In the genomic region with DNA sequence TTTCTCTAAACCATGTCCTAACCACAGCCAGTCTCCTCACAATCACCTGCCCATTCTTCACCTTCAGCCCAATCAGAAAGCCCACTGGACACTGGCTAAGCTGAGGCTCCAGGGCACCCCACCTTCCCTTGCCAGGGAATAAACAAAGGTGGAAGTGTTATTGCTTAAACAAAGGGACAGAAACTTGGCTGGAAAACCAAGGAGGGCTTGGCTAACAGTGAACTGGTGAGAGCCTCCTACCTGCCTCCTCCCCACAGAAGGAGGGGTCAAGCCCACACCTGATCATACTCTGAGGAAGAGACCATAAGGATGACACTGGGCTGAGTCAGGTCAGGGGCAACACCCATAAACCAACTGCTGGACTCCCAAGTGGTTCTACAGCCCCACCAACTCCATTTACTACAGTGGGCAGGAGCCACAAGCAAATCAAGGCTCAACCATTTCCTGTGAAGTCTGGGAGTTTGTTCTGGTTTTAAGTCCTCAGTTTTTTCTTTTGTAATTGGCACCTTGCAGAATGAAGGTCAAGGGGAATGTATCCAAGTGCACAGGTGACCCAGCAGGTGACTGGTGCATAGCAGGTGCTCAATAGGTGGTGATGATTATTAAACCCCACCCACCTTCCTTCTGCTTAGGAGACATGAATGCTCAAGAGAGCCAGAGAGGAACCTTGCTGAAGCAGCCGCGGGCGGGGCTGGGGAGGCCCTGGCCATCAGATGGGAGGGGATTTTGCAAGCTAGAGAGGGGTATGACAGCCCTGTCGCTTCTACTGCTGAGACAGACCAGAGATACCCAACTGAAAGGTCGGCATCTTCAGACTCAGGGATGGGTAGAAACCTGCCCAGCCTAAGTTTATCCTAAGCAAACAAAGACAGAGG, we compare ENCODE assay signal across 11 mouse cellular contexts. TPM values are rescaled to one million over a fixed set of nuclear protein-coding genes. Genes with fewer than 3 reads are reported as not detected.
DNase-seq lines count a peak whose midpoint lies in the region; ATAC-seq and TF ChIP-seq lines count a peak whose summit lies in the region.
"Had no signal": no experiment of that assay in that cellular context is flagged by ENCODE, and none has a peak within 500 bp of the region (broad histone marks: within the 10 kb centered on the region; RNA-seq: fewer than 3 reads in every experiment).

No protein-coding gene starts in this region.

- no peak for TF ChIP-seq POLR2A in spleen, adult 2 months (IDR thresholded peaks at IDR 0.05; ENCODE audit: low read depth, low read length)

- H3K4me3 ChIP-seq in forebrain, embryonic 10.5 days, result no peak overlapping the region
- no peak overlapping the region for H3K4me3 ChIP-seq in forebrain, embryonic 11.5 days (ENCODE audit: low read depth, low read length)
- H3K4me3 ChIP-seq in spleen, adult 2 months (ENCODE audit: extremely low read depth, insufficient read depth, insufficient read length), result no peak overlapping the region
- H3K4me3 ChIP-seq in liver, embryonic 15.5 days (replicated peaks), result no peak overlapping the region
- H3K4me3 ChIP-seq in midbrain, embryonic 11.5 days (ENCODE audit: low read depth, low read length), result no peak overlapping the region

- H3K36me3 ChIP-seq in forebrain, embryonic 10.5 days (replicated peaks), result no peaks in the 10 kb centered on the region; the same call in 1 of the 2 replicates
- H3K36me3 ChIP-seq in forebrain, embryonic 11.5 days (ENCODE audit: control insufficient read depth, insufficient read depth, low read length), result no peaks in the 10 kb centered on the region
- peaks cover 1% of the 10 kb centered on the region for H3K36me3 ChIP-seq in spleen, adult 2 months (ENCODE audit: control insufficient read depth, insufficient read depth, low read length)
- H3K36me3 ChIP-seq in liver, embryonic 15.5 days (replicated peaks), result no peaks in the 10 kb centered on the region
- H3K36me3 ChIP-seq in midbrain, embryonic 11.5 days (ENCODE audit: control insufficient read depth, insufficient read depth, low read length), result no peaks in the 10 kb centered on the region

- no peaks in the 10 kb centered on the region for H3K9me3 ChIP-seq in forebrain, embryonic 10.5 days
- no peaks in the 10 kb centered on the region for H3K9me3 ChIP-seq in forebrain, embryonic 11.5 days (ENCODE audit: control insufficient read depth, low read length)
- H3K9me3 ChIP-seq in liver, embryonic 15.5 days (replicated peaks), result no peaks in the 10 kb centered on the region
- H3K9me3 ChIP-seq in midbrain, embryonic 11.5 days (ENCODE audit: control insufficient read depth, low read length), result no peaks in the 10 kb centered on the region

- TF ChIP-seq CTCF in spleen, adult 2 months (IDR thresholded peaks at IDR 0.05; ENCODE audit: extremely low read depth, insufficient read depth, insufficient read length, insufficient replicate concordance), result no peak

- no peak for ATAC-seq in forebrain, embryonic 11.5 days (replicated peaks; ENCODE audit: low FRiP score)
- ATAC-seq in liver, embryonic 15.5 days (ENCODE audit: insufficient read depth), result no peak
- ATAC-seq in midbrain, embryonic 11.5 days (ENCODE audit: low FRiP score), result no peak
- ATAC-seq: Patski had no signal

- H3K27me3 ChIP-seq in forebrain, embryonic 10.5 days (ENCODE audit: poor library complexity, severe bottlenecking), result peaks cover 21% of the 10 kb centered on the region
- no peaks in the 10 kb centered on the region for H3K27me3 ChIP-seq in forebrain, embryonic 11.5 days (ENCODE audit: control insufficient read depth, insufficient read depth, low read length)
- no peaks in the 10 kb centered on the region for H3K27me3 ChIP-seq in spleen, adult 2 months (ENCODE audit: control insufficient read depth, insufficient read depth, low read length)
- H3K27me3 ChIP-seq in liver, embryonic 15.5 days, result peaks cover 23% of the 10 kb centered on the region
- no peaks in the 10 kb centered on the region for H3K27me3 ChIP-seq in midbrain, embryonic 11.5 days (ENCODE audit: control insufficient read depth, insufficient read depth, low read length)
- H3K27me3 ChIP-seq: Patski had no signal

- DNase-seq in forebrain, embryonic 10.5 days (ENCODE audit: extremely low spot score, low spot score), result no peak
- DNase-seq in forebrain, embryonic 11.5 days (ENCODE audit: low spot score), result no peak
- DNase-seq in spleen, adult 2 months (ENCODE audit: low read depth in 1 of 2, low spot score in 2 of 2), result no peak
- DNase-seq in spleen, adult 18-20 months, result no peak
- DNase-seq in urinary bladder, postnatal 25 days (ENCODE audit: low spot score), result no peak
- DNase-seq in urinary bladder, postnatal 10 days (ENCODE audit: low spot score), result no peak
- DNase-seq in midbrain, embryonic 11.5 days (ENCODE audit: low spot score, missing footprints), result no peak
- DNase-seq: heart, postnatal 10 days; right cerebral cortex, adult 18-20 months had no signal

- WGBS in forebrain, embryonic 10.5 days, result 54% methylated on average over 5 of the region's 5 CpGs
- 56% methylated on average over 5 of the region's 5 CpGs for WGBS in forebrain, embryonic 11.5 days
- 15% methylated on average over 5 of the region's 5 CpGs for whole genome bisulfite sequencing in spleen, adult 2 months
- WGBS in liver, embryonic 15.5 days (ENCODE audit: insufficient replicate concordance), result 11% methylated on average over 5 of the region's 5 CpGs
- whole genome bisulfite sequencing in midbrain, embryonic 11.5 days, result 64% methylated on average over 5 of the region's 5 CpGs

- peak overlapping the region; percentile 15; the same call in 1 of the 2 replicates for H3K27ac ChIP-seq in forebrain, embryonic 10.5 days
- H3K27ac ChIP-seq in forebrain, embryonic 11.5 days (ENCODE audit: low read depth, low read length), result no peak overlapping the region
- H3K27ac ChIP-seq in spleen, adult 2 months (ENCODE audit: insufficient read depth, low read length), result peak overlapping the region; percentile 37
- 0 out of 2 replicates have a peak overlapping the region, but pooled peaks have one; percentile 2 for H3K27ac ChIP-seq in liver, embryonic 15.5 days (replicated peaks)
- no peak overlapping the region for H3K27ac ChIP-seq in midbrain, embryonic 11.5 days (ENCODE audit: low read depth, low read length)

- H3K4me1 ChIP-seq in forebrain, embryonic 10.5 days, result peaks cover 78% of the 10 kb centered on the region
- 0 out of 2 replicates have a peak, but pooled peaks cover 5% of the 10 kb centered on the region for H3K4me1 ChIP-seq in forebrain, embryonic 11.5 days (replicated peaks; ENCODE audit: control insufficient read depth, insufficient read depth, low read length)
- peaks cover 43% of the 10 kb centered on the region; the same call in 1 of the 2 replicates for H3K4me1 ChIP-seq in spleen, adult 2 months (ENCODE audit: control insufficient read depth, insufficient read depth, insufficient read length)
- H3K4me1 ChIP-seq in liver, embryonic 15.5 days (replicated peaks), result peaks cover 16% of the 10 kb centered on the region
- peaks cover 4% of the 10 kb centered on the region; the same call in 1 of the 2 replicates for H3K4me1 ChIP-seq in midbrain, embryonic 11.5 days (ENCODE audit: control insufficient read depth, insufficient read depth, low read length)

- H3K9ac ChIP-seq in forebrain, embryonic 11.5 days (ENCODE audit: low read length), result no peak overlapping the region
- no peak overlapping the region for H3K9ac ChIP-seq in liver, embryonic 15.5 days
- H3K9ac ChIP-seq in midbrain, embryonic 11.5 days (ENCODE audit: low read length), result no peak overlapping the region

- H3K4me2 ChIP-seq in forebrain, embryonic 11.5 days (ENCODE audit: low read depth, low read length, severe bottlenecking), result no peak overlapping the region
- H3K4me2 ChIP-seq in liver, embryonic 15.5 days, result peak overlapping the region; percentile 14; the same call in 1 of the 2 replicates
- no peak overlapping the region for H3K4me2 ChIP-seq in midbrain, embryonic 11.5 days

RNA-seq across cellular contexts. Expression of gene Sdc4, which starts 8.2 kb away (rescaled TPM):
- 19.6 and 22.7 TPM in 2 replicates for polyA plus RNA-seq in forebrain, embryonic 10.5 days (2016; fragmentation: Nextera tagmentation; extraction: Ambion mirVana)
- polyA plus RNA-seq in forebrain, embryonic 11.5 days (2014; fragmentation: Nextera tagmentation; extraction: Ambion mirVana), result 15.3 and 15.9 TPM in 2 replicates
- polyA plus RNA-seq in spleen, adult 2 months (2012; rRNA removed), result 21.0 and 25.0 TPM in 2 replicates
- polyA plus RNA-seq in liver, embryonic 15.5 days (2015; fragmentation: Nextera tagmentation; extraction: Ambion mirVana), result 55.0 and 63.3 TPM in 2 replicates
- polyA plus RNA-seq in midbrain, embryonic 11.5 days (2014; fragmentation: Nextera tagmentation; extraction: Ambion mirVana), result 9.7 and 9.9 TPM in 2 replicates

RNA-seq across cellular contexts. Expression of gene Sys1, which starts 21.3 kb away (rescaled TPM):
- 57.9 and 59.5 TPM in 2 replicates for polyA plus RNA-seq in forebrain, embryonic 10.5 days (2016; fragmentation: Nextera tagmentation; extraction: Ambion mirVana)
- polyA plus RNA-seq in forebrain, embryonic 11.5 days (2014; fragmentation: Nextera tagmentation; extraction: Ambion mirVana), result 63.4 and 71.2 TPM in 2 replicates
- polyA plus RNA-seq in spleen, adult 2 months (2012; rRNA removed), result 111 and 172 TPM in 2 replicates
- 27.1 and 29.7 TPM in 2 replicates for polyA plus RNA-seq in liver, embryonic 15.5 days (2015; fragmentation: Nextera tagmentation; extraction: Ambion mirVana)
- 62.0 and 63.6 TPM in 2 replicates for polyA plus RNA-seq in midbrain, embryonic 11.5 days (2014; fragmentation: Nextera tagmentation; extraction: Ambion mirVana)

RNA-seq across cellular contexts. Expression of gene Gm20458, which starts 25.3 kb away (rescaled TPM):
- 2.0 and 3.0 TPM in 2 replicates for polyA plus RNA-seq in forebrain, embryonic 10.5 days (2016; fragmentation: Nextera tagmentation; extraction: Ambion mirVana)
- 3.2 and 7.3 TPM in 2 replicates for polyA plus RNA-seq in forebrain, embryonic 11.5 days (2014; fragmentation: Nextera tagmentation; extraction: Ambion mirVana)
- polyA plus RNA-seq in spleen, adult 2 months (2012; rRNA removed), result 16.4 and 17.2 TPM in 2 replicates
- polyA plus RNA-seq in liver, embryonic 15.5 days (2015; fragmentation: Nextera tagmentation; extraction: Ambion mirVana), result 5.0 TPM in 1 of 2 replicates, not detected in the other
- polyA plus RNA-seq in midbrain, embryonic 11.5 days (2014; fragmentation: Nextera tagmentation; extraction: Ambion mirVana), result 4.7 and 5.0 TPM in 2 replicates

RNA-seq across cellular contexts. Expression of gene Matn4, which starts 30.5 kb away (rescaled TPM):
- not detected in 2 replicates for polyA plus RNA-seq in forebrain, embryonic 10.5 days (2016; fragmentation: Nextera tagmentation; extraction: Ambion mirVana)
- not detected in 2 replicates for polyA plus RNA-seq in forebrain, embryonic 11.5 days (2014; fragmentation: Nextera tagmentation; extraction: Ambion mirVana)
- 0.82 and 1.2 TPM in 2 replicates for polyA plus RNA-seq in spleen, adult 2 months (2012; rRNA removed)
- 0.28 and 0.32 TPM in 2 replicates for polyA plus RNA-seq in liver, embryonic 15.5 days (2015; fragmentation: Nextera tagmentation; extraction: Ambion mirVana)
- 0.10 and 0.23 TPM in 2 replicates for polyA plus RNA-seq in midbrain, embryonic 11.5 days (2014; fragmentation: Nextera tagmentation; extraction: Ambion mirVana)

RNA-seq across cellular contexts. Expression of gene Rbpjl, which starts 32.5 kb away (rescaled TPM):
- not detected in 2 replicates for polyA plus RNA-seq in forebrain, embryonic 10.5 days (2016; fragmentation: Nextera tagmentation; extraction: Ambion mirVana)
- not detected in 2 replicates for polyA plus RNA-seq in forebrain, embryonic 11.5 days (2014; fragmentation: Nextera tagmentation; extraction: Ambion mirVana)
- 19.0 and 39.4 TPM in 2 replicates for polyA plus RNA-seq in spleen, adult 2 months (2012; rRNA removed)
- polyA plus RNA-seq in liver, embryonic 15.5 days (2015; fragmentation: Nextera tagmentation; extraction: Ambion mirVana), result 0.07 and 0.63 TPM in 2 replicates
- polyA plus RNA-seq in midbrain, embryonic 11.5 days (2014; fragmentation: Nextera tagmentation; extraction: Ambion mirVana), result not detected in 2 replicates

Comparison
In these comparisons a context has a peak if more than half of its experiments do, and no peak if none do; other contexts are left out.
1. H3K27ac ChIP-seq: peak in forebrain, embryonic 10.5 days (single experiment), spleen, adult 2 months (single experiment) and liver, embryonic 15.5 days (single experiment); none in forebrain, embryonic 11.5 days (single experiment) and midbrain, embryonic 11.5 days (single experiment).